Mouse (Mus musculus): ENCODE data around the gene Ccnd3.
"Not testable (repeated sequence)": the region's sequence is repeated elsewhere in the genome, so short reads cannot be mapped to it uniquely, and the experiment has no call there.

Gene Ccnd3

GRCm38 (mm10) chr17:47594183-47594968 lies 89.5 kb downstream of the Ccnd3 start:
- DNase-seq (ENCODE audit: low read depth, low spot score) = no peak

- peak; percentile 56 for DNase-seq (ENCODE audit: low read depth, low spot score)
These were observed 90.1 kb downstream of the Ccnd3 start for GRCm38 (mm10) chr17:47594969-47595247.

GRCm38 (mm10) chr17:47595248-47596161 lies 90.7 kb downstream of the Ccnd3 start:
- peak; percentile 84 for DNase-seq (ENCODE audit: low read depth, low spot score)

GRCm38 (mm10) chr17:47596162-47596838 lies 91.4 kb downstream of the Ccnd3 start:
- no peak for DNase-seq (ENCODE audit: low read depth, low spot score)

GRCm38 (mm10) chr17:47596839-47597164 lies 92.0 kb downstream of the Ccnd3 start:
- DNase-seq (ENCODE audit: low read depth, low spot score) = peak; percentile 60

- peak; percentile 43 for DNase-seq (ENCODE audit: low read depth, low spot score)
These were observed 92.4 kb downstream of the Ccnd3 start for GRCm38 (mm10) chr17:47597261-47597660.

- peak; percentile 89 for DNase-seq (ENCODE audit: low read depth, low spot score)
These were observed 93.2 kb downstream of the Ccnd3 start for GRCm38 (mm10) chr17:47597838-47598579.

- not testable (repeated sequence) for DNase-seq (ENCODE audit: low read depth, low spot score)
These were observed 93.9 kb downstream of the Ccnd3 start for GRCm38 (mm10) chr17:47598580-47599304.

- DNase-seq (ENCODE audit: low read depth, low spot score) = peak; percentile 59
These were observed 94.9 kb downstream of the Ccnd3 start for GRCm38 (mm10) chr17:47599511-47600297.

GRCm38 (mm10) chr17:47600601-47601388 lies 95.9 kb downstream of the Ccnd3 start:
- DNase-seq (ENCODE audit: low read depth, low spot score) = no peak

- no peak for DNase-seq (ENCODE audit: low read depth, low spot score)
These were observed 96.5 kb downstream of the Ccnd3 start for GRCm38 (mm10) chr17:47601389-47601755.

GRCm38 (mm10) chr17:47602289-47602688 lies 97.4 kb downstream of the Ccnd3 start:
- no peak for DNase-seq (ENCODE audit: low read depth, low spot score)

- DNase-seq (ENCODE audit: low read depth, low spot score) = peak; percentile 56
These were observed 101.4 kb downstream of the Ccnd3 start for GRCm38 (mm10) chr17:47606220-47606619.

GRCm38 (mm10) chr17:47609182-47609581 lies 104.3 kb downstream of the Ccnd3 start:
- no peak for DNase-seq (ENCODE audit: low read depth, low spot score)

GRCm38 (mm10) chr17:47610849-47611660 lies 106.2 kb downstream of the Ccnd3 start, which contains the start of the genes Bysl, Med20 and Gm20517:
Gene Bysl, minus strand, starts transcription at chr17:47611492.
Gene Med20, plus strand, starts transcription at chr17:47611582.
Gene Gm20517, plus strand, starts transcription at chr17:47611589.
- DNase-seq (ENCODE audit: low read depth, low spot score) = peak; percentile 98

- no peak for DNase-seq (ENCODE audit: low read depth, low spot score)
These were observed 106.8 kb downstream of the Ccnd3 start for GRCm38 (mm10) chr17:47611661-47611982.

GRCm38 (mm10) chr17:47614018-47614417 lies 109.2 kb downstream of the Ccnd3 start:
- DNase-seq (ENCODE audit: low read depth, low spot score) = peak; percentile 56

- DNase-seq (ENCODE audit: low read depth, low spot score) = no peak
These were observed 111.3 kb downstream of the Ccnd3 start for GRCm38 (mm10) chr17:47616119-47616518.
